Mouse (Mus musculus): ENCODE data around the gene Oprm1.
"Not testable (repeated sequence)": the region's sequence is repeated elsewhere in the genome, so short reads cannot be mapped to it uniquely, and the experiment has no call there.

Gene Oprm1

DNA sequence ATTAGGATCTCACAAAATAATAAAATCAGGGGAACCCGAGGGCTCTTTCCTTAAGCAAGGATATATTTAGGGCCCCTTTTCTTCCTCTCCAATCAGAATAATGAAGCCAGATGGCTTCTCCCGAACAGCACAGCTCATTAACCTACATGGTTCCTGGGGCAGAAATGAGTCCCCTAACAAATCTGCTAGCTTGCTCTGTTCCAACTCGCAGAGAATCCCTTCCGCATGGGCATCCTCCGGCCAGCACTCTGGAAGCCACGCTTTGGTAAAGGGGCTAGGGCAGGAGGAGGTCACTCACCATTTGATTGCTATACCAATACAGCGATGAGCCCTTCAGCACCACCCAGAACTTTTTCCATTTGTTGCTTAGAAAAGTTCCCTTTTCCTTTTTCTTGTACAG lies 220.9 kb downstream of the Oprm1 start:
- DNase-seq (ENCODE audit: low spot score), result no peak

DNA sequence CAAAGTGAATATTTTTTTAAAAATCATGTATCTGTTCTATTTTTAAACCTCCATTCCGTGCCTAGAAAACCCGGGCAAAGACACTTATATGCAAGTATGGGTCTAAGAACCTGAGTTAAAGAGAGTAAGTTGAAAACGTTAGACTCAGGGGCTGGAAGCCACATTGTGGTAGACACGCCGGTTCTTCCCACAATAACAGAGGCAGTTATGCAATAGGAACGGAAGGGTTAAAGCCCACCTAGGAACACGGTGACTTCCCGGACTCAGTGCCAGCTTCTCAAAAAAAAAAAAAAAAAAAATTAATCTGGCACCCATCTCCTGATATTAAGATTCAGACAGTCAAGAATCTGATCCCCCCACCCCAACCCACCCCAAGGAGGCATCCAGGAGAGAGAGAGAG lies 221.5 kb downstream of the Oprm1 start:
- no peak for DNase-seq (ENCODE audit: low spot score)

DNA sequence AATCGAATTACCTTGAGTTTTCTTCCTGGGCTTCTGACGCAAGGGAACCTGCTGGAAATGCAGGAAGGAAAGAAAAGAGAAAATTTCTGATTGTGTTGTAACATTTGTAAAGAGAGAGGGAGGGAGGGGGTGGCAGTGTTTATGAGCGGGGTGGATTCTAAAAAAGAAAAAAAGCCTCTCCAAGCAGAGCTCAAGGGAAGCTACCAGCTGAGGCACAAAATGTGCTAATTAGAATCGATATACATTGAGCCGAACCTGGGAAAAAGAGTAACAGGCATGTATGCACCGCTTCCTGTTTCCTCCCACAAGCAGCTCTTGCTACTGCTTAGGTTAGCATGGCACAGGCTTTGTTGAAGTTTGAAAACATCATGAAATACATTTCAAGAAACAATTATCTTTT lies 221.9 kb downstream of the Oprm1 start:
- DNase-seq (ENCODE audit: low spot score), result no peak

DNA sequence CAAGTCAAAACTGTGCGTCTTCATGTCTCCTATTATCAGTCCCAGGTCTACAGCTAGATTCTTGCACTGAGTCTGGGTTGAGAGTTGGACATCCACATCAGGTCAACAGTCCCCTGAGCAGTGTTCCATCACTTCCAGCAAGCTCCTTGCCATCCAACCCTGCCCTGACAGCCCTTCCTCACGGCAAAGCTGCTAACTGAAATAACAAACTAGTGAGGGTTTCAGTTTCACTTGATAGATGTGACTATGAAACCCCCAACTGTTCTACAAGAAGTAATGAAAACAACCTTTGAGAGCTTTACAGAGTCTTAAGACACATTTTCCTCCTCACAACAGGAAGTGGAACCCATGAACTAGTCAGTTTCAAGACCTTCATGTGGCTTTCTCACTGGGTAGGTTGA lies 224.4 kb downstream of the Oprm1 start:
- DNase-seq (ENCODE audit: low spot score), result no peak

DNA sequence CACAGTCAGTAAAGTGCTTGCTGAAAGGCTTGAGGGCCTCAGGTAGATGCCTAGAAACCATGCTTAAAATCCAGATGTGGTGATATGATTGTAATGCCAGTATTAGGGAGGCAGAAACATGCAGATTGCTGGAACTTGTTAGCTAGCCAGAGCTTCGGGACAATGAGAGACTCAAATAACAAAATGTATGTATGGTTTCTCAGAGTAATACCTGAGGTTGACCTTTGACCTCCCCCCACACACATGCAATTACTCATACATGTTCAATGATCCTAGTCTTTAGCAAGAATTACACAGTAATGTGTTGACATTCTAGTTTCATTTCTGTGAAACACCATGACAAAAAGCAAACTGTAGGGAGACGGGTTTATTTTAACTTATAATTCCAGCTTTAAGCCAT lies 225.1 kb downstream of the Oprm1 start:
- no peak for DNase-seq (ENCODE audit: low spot score)

DNA sequence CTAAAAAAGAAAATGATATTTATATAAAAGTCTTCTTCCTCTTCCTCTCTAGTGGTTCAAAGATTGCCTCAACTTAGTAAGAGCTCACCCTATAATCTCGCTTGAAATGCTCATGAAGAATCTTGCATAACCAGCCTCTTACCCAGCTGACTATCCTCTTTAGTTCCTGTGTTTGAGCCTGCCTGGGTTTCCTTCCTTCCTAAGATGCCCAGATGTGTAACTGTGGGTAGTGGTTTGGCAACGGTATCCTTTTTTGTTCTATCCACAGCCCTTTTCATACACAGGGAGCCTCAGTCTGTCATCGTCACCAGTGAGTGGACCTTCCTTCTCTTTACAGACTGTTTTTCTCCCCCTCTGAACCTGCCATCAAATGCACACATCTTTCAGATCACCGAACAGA lies 227.9 kb downstream of the Oprm1 start:
- DNase-seq (ENCODE audit: low spot score), result no peak

DNA sequence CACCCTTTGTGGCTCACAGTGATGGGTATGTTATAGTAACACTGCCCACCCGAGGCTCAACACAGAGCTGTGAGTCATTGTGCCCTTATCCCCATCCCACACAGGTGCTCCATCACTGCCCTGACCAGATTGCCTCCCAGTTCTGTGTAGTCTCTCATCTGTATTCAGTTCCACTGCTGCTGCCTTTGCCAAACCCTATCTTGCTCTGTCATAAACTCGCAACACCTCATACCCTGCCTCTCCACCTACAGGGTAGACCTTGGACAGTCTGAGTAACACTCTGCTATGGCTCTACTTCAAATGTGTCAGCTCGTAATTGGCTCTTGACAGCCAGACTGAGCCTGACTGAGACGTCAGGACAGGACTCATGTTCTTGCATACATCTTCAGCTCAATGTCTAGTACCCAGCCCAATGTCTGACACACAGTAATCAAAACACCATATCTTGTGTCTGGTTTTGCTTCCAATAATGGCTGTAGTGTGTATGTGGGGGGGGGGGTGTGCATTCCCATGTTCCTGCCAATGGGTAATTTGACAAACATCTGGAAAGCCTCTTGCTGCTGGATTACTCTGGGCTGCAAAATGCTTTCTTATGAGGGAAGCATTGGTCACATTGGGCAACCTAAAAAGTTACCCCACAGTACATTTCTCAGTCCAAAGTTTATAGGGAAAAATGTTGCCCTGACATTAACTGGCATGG lies 229.2 kb downstream of the Oprm1 start:
- DNase-seq (ENCODE audit: low spot score), result no peak

DNA sequence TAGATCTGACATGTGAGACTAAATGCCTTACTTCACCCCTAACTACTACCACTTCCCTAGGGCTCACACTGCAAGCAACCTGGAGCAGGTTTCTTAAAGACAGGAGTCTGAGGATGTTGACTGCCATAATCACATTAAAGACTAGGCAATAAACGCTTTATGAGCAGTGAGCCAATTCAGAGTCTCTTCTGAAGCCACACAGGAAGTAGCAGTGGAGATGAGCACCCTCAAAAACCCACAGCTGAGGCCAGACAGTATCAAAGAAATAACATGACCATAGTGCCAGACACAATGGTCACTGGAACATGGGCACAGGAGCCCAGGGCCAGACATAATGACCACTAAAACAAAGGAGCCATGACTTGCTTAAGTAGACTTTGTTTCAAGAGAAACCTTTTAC lies 230.2 kb downstream of the Oprm1 start:
- no peak for DNase-seq (ENCODE audit: low spot score)

DNA sequence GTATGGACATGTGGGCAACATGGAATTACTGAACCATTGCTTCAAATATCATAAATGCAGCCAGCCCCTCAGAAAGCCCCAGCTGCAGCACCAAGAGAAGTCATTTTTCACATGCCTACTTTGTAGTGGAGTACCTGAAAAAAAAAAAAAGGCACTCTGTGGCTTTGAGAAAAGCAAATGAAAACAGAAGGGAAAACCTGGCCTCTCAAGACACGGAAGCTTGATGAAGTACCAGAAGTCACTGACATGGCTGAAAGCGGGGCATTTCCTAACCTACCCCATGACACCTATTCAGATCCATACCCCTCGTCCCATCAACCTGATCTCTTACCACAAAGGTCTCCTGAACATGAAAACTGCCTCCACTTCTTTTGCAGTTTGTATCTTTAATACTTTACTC lies 238.6 kb downstream of the Oprm1 start:
- DNase-seq (ENCODE audit: low spot score), result no peak

DNA sequence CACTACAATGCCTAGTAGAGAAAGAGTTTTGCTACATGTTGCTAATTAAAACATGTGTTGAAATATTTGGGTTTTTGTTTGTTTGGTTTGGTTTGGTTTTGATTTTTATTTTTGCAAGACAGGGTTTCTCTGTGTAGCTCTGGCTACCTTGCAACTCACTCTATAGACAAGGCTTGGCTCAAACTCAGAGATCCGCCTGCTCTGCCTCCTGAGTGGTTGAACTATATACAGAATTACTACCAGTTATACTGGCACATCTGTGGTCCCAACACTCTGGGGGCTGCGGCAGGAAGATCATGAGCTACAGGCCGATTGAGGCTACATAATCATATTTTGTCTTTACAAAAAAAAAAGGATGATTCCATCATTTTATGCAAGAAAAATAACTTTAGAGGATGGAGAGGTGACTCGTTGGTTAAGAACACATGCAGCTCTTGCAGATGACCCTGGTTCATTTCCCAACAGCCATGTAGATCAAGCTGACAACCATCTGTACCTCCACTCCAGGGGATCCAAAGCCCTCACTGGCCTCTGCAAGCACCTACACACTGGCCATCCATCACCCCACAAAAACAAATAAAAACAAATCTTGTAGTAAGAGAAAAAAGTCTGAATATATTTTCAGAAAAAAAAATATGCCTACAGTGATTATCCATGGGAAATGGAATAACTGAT lies 240.4 kb downstream of the Oprm1 start:
- no peak for DNase-seq (ENCODE audit: low spot score)

DNA sequence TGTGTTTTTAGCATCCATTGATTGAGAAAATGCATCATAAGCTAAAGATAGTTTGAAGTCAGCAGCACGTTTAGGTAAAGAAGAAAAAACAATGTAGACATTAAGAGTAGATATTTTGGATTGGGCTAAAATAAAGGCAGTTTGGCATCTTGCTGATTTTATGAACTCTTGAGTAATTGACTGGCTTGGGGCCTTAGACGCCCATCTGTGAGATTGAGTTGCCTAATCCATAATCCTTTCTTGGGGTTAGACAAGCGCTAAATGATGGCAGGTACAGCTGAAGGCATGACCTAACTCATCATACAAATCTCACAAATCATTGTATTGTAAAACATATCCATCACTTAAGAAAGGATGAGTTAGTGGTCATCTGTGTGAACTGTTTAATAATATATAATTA lies 241.0 kb downstream of the Oprm1 start:
- no peak for DNase-seq (ENCODE audit: low spot score)

DNA sequence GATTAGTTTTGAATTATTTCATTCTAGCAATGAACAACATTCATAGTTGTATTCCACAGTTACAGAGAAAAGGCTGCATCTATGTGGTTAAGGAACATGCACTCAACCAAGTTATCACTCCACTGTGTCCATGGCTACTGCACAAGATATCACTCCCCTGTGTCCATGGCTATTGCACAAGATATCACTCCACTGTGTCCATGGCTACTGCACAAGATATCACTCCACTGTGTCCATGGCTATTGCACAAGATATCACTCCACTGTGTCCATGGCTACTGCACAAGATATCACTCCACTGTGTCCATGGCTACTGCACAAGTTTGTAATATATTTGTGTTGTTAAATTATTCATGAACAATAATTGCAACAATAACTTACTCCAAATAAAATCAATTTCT lies 245.6 kb downstream of the Oprm1 start:
- DNase-seq (ENCODE audit: low spot score), result not testable (repeated sequence)

DNA sequence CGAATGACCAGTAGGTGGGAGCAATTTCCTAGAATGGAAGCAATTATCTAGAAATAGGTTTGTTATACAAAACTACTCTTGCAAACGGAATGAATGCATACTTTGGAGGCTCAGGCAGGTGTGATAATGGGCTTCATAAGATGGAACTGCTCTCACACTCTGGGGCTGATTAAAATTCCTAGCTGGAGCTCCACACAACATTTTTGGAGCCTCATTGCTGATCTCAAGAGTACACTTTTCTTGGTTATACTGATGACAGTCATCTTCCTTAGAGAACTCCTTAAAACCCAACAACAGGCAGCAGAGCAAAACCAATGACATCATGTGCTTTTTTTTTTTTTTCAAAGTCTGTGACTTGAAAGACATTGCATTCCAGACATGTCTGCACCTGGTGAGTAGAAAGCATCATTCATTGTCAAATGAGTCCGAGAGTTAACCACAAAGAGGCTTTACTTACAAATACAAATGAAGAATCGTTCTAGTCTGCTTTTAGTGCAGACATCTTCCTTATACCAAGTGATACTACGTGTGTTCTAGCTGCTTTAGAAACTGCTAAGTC lies 246.8 kb downstream of the Oprm1 start:
- no peak for DNase-seq (ENCODE audit: low spot score)

DNA sequence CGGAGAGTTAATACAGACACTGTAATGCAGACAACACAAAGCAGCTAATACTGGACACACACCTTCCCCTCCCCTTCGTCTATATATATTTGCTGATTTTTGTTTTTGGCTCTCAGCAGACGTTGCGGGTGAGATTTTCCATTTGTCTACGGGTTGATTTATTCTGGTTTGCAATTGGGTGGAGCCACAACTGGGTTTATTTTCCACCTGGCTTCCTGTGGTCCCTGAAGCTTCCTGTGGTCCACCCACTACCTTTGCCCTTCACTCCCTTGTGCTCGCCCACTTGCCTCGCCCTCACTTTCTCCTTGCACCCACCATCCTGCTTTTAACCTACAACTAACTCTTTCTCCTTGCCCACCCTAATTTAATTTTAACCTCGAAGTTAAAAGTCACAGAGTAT lies 252.2 kb downstream of the Oprm1 start:
- no peak for DNase-seq (ENCODE audit: low spot score)

DNA sequence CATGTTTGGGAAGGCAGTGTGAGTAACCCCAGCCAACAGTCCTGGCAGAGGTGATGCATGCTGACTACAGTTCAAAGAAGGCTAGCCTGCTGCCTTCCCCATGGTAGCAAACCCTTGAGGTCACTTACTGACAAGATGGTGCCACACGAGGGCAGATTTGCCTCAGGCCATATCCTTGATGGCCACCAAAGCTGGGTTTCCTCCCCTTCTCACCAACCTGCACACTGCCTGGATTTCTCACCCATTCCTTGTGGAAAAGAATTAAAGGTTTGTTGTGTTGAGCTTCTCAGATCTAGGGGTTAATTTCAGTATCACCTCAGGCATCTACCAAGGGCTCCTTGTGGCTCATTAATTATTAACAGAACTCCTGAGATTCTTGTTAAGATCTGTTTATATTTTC lies 256.9 kb downstream of the Oprm1 start:
- DNase-seq (ENCODE audit: low spot score), result no peak

DNA sequence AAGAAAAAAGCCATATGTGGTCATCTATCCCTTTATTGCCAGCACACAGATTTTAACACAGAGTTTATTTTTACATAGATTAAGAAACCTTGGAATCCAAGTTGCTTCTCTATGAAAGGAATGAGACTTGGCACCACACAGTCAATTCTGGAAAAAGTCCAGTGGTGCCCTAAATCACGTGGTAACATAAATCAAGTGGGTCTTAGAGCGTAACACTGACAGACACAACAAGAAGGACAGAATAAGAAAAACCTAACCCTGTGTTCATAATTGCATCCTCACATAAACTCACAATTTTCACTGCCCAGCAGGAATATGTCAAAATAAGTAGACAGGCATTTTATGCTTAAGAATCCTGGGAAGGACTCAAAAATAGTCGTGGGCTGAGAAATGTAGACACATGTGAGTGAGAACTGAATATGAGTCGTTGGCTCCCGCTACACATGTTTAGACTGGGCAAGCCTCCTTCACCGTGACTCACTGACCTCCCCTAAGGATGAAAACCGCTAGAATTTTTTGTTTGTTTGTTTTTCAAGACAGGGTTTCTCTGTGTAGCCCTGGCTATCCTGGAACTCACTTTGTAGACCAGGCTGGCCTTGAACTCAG lies 261.6 kb downstream of the Oprm1 start:
- no peak for DNase-seq (ENCODE audit: low spot score)

DNA sequence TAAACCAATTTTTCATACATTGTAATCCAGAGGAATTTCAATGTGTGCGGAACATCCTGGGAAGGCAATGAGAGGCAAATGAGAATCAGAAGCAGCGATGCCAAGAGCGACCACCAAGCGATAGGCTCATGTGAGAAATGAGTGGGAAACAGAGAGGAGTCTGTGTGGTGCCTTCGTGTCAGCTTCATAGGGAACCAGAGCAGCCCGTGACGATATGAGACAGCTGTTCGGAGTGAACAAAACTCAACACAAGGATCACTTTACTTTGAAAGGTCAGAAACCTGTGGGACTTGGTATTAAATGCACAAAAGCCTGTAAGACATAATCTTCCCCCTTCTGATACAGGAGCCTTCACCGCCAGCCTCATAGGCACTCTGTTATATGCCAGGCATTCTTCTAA lies 262.2 kb downstream of the Oprm1 start:
- no peak for DNase-seq (ENCODE audit: low spot score)

DNA sequence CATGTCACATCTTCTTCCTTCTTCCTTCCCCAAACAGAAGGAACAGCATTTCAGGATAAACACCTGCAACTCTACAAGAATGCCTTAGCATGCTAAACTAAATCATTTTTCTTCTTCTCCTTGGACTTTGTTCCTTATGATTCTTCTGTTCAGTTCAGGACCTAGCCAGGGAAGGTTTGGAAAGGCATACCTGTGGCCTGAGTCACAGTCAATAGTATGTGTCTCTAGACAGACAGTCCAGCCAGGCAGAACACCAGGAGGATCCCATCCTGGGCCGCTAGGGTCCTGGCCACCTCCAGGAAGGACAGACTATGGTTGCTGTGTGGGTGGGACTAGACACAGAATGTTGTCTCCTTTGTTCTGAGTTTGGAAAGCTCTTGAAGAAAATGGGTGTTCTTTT lies 266.7 kb downstream of the Oprm1 start:
- no peak for DNase-seq (ENCODE audit: low spot score)

DNA sequence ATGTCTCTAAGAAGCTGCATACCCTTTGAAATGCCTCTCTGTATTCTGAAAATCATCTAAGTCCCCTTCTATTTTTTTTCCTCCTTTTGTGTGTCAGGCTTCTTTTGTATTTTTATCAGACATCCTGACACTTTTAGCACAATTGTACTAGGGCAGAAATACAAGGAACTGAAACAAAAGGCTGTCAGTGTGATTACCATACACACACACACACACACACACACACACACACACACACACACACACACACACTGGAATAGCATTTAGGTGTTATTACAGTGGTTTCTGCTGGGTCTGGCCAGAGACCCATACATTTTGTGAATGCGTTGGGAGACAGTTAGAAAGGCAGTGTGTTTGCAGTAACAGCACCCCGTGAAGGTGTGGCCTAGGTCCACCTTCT lies 275.2 kb downstream of the Oprm1 start:
- DNase-seq (ENCODE audit: low spot score), result no peak

DNA sequence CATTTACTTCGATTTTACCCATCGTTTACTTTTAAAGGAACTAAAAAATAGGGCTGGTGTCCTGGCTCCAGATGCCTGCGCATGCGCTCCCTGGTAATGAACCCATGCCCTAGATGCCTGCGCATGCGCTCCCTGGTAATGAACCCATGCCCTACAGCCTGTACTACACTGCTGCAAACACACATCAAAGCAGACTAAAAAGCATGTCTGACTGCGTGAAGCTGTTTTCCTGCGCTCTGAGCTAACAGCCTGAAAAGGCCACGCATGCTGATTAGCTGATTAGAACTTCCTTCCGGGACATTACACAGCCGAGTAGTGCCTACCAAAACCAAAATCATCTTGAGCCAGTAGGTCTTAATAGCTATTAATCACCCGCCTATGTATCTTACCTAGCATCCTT lies 277.2 kb downstream of the Oprm1 start:
- DNase-seq (ENCODE audit: low spot score), result no peak

DNA sequence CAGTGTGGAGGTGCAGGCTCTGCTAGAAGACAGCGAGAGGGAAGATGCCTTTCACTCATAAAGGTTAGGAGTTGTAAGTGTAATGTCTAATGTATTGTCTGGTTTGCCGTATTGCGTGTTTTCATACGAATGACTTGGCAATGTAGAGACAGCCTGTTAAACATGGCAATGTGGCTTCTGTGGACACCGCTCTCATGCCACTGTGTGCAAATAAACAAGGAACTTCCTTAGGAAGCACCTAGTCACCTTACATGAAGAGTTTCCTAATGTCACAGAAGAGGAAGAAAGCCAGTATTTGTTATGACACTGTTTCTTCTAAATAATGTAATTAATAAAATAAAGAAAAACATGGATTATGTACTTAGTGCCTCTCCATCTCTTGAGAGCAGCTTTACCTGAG lies 278.9 kb downstream of the Oprm1 start:
- DNase-seq (ENCODE audit: low spot score), result no peak

DNA sequence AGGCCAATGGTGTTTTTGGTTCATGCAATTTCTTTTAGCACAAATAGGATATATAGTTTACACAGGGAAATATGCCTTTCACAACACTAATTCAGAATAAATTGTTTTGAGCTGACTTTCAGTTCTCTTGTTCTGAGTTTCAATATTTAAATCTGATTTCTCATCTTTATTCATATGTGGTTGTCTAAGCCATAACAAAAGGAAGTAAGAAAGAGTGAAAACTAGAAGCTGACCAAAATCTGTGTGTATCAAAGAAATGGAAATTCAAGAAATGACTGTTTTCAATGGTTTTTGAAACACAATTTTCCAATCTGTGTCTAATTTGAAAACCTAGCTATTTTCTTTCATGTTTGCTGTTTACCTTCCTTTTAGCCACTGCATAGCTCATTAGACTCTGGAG lies 282.7 kb downstream of the Oprm1 start:
- DNase-seq (ENCODE audit: low spot score), result no peak

DNA sequence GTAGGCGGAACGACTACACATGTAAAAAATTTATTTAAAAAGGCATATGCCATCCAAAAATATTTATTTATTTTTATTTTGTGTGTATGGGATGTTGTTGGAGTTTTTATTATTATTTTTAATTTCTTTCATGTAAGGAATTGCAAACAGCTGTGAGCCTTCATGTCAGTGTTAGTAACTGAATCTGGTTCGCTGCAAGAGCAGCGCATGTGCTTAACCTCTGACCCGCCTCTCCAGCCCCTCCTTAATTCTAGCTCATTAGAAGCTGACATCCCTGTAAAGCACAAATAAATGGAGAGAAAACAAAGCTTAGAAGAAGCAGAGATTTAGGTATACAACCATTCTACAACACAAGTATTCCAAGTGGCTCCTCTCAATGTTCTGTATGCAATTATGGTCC lies 285.6 kb downstream of the Oprm1 start:
- no peak for DNase-seq (ENCODE audit: low spot score)

All from testis, postnatal 10 days (tissue).